ENCODE assay signal across 37 mouse cellular contexts in genomic region chr3:86605775-86606174, GRCm38 (mm10). TPM values are rescaled to one million over a fixed set of nuclear protein-coding genes. Genes with fewer than 3 reads are reported as not detected.
"Had no signal": no experiment of that assay in that cellular context is flagged by ENCODE, and none has a peak within 500 bp of the region (broad histone marks: within the 10 kb centered on the region; RNA-seq: fewer than 3 reads in every experiment).

No protein-coding gene starts in this region.

- DNase-seq: heart, postnatal 10 days; heart, postnatal 14 days; heart, postnatal 36 days; heart, postnatal 4 days; kidney, adult 11 months; kidney, adult 18-20 months; kidney, adult 2 months; kidney, adult 8-10 months; kidney, adult 9 months; kidney, postnatal 10 days; kidney, postnatal 14 days; kidney, postnatal 25 days; kidney, postnatal 36 days; kidney, postnatal 4 days; layer of hippocampus, adult 9-11 months; layer of hippocampus, postnatal 36 days had no signal

- ATAC-seq: hindbrain, postnatal 0 days; inflammation-experienced regulatory T-cells, adult 6 months; intestine, embryonic 15.5 days; intestine, embryonic 16.5 days; intestine, postnatal 0 days had no signal

- H3K9ac ChIP-seq: heart, embryonic 12.5 days; heart, embryonic 13.5 days; heart, embryonic 15.5 days; hindbrain, embryonic 12.5 days; hindbrain, embryonic 13.5 days; hindbrain, embryonic 14.5 days; hindbrain, embryonic 15.5 days; intestine, embryonic 15.5 days; kidney, embryonic 15.5 days had no signal

- H3K27me3 ChIP-seq: heart, embryonic 12.5 days; heart, embryonic 13.5 days; heart, embryonic 15.5 days; hindbrain, embryonic 12.5 days; hindbrain, embryonic 13.5 days; hindbrain, embryonic 15.5 days; intestine, embryonic 15.5 days; kidney, embryonic 15.5 days had no signal

- H3K27ac ChIP-seq: heart, embryonic 13.5 days; heart, embryonic 15.5 days; hindbrain, embryonic 10.5 days; hindbrain, embryonic 12.5 days; hindbrain, embryonic 13.5 days; hindbrain, embryonic 14.5 days; hindbrain, embryonic 15.5 days; hindbrain, postnatal 0 days; intestine, embryonic 15.5 days; kidney, embryonic 15.5 days; kidney, postnatal 0 days; layer of hippocampus, adult 2 months; left cerebral cortex, adult 2 months had no signal

- H3K4me3 ChIP-seq: heart, embryonic 12.5 days; heart, embryonic 13.5 days; heart, embryonic 15.5 days; hindbrain, embryonic 10.5 days; hindbrain, embryonic 12.5 days; hindbrain, embryonic 13.5 days; hindbrain, embryonic 15.5 days; intestine, embryonic 15.5 days; kidney, embryonic 15.5 days; layer of hippocampus, adult 2 months; left cerebral cortex, adult 2 months had no signal

- H3K4me2 ChIP-seq: heart, embryonic 11.5 days; heart, embryonic 12.5 days; heart, embryonic 13.5 days; heart, embryonic 15.5 days; hindbrain, embryonic 12.5 days; hindbrain, embryonic 13.5 days; hindbrain, embryonic 14.5 days; hindbrain, embryonic 15.5 days; intestine, embryonic 15.5 days; kidney, embryonic 15.5 days had no signal

- H3K4me1 ChIP-seq: heart, embryonic 12.5 days; heart, embryonic 13.5 days; heart, embryonic 15.5 days; intestine, embryonic 15.5 days; kidney, embryonic 15.5 days had no signal

- H3K9me3 ChIP-seq: heart, embryonic 12.5 days; heart, embryonic 13.5 days; heart, embryonic 15.5 days; hindbrain, embryonic 10.5 days; hindbrain, embryonic 12.5 days; hindbrain, embryonic 13.5 days; hindbrain, embryonic 15.5 days; intestine, embryonic 15.5 days; kidney, embryonic 15.5 days had no signal

- H3K36me3 ChIP-seq: heart, embryonic 12.5 days; heart, embryonic 13.5 days; heart, embryonic 15.5 days; hindbrain, embryonic 10.5 days; hindbrain, embryonic 12.5 days; hindbrain, embryonic 13.5 days; hindbrain, embryonic 15.5 days; intestine, embryonic 15.5 days; kidney, embryonic 15.5 days had no signal

RNA-seq across cellular contexts. Expression of gene Mab21l2, which starts 57.3 kb away (rescaled TPM):
- total RNA-seq: hematopoietic stem cell, adult 5-6 weeks; layer of hippocampus, adult 2 months; layer of hippocampus, postnatal 10 days; layer of hippocampus, postnatal 25 days; layer of hippocampus, postnatal 36 days had no signal
